Mouse (Mus musculus) limb, embryonic 13.5 days (tissue): ENCODE data around the gene Opn1sw. TPM values are rescaled to one million over a fixed set of nuclear protein-coding genes. Genes with fewer than 3 reads are reported as not detected.

Experiments
- ATAC-seq: fragments of 200-750 bp; cut with Nextera tagmentation; 2 replicates; pipeline ENCODE4 v1.8.0; 2017; ENCODE audit warnings: low read depth, moderate number of reproducible peaks, moderate TSS enrichment; ENCODE audit not compliant: low FRiP score
- H3K27ac ChIP-seq: fragments of 300-500 bp; sonication (generic); 2 replicates; pipeline ENCODE4 v1.5.1; 2015; ENCODE audit warnings: inconsistent platforms, mild to moderate bottlenecking, moderate library complexity
- H3K27me3 ChIP-seq: fragments of 300-500 bp; sonication (generic); 2 replicates; pipeline ENCODE4 v1.6.1; 2015; ENCODE audit warnings: mild to moderate bottlenecking, inconsistent platforms
- H3K36me3 ChIP-seq: fragments of 300-500 bp; sonication (generic); 2 replicates; pipeline ENCODE4 v1.6.1; 2015; ENCODE audit warnings: inconsistent platforms, mild to moderate bottlenecking, moderate library complexity
- H3K4me1 ChIP-seq: fragments of 300-500 bp; sonication (generic); 2 replicates; pipeline ENCODE4 v1.6.1; 2015; ENCODE audit warnings: inconsistent platforms
- H3K4me2 ChIP-seq: fragments of 300-500 bp; sonication (generic); replicated peaks from 2 replicates; pipeline ENCODE4 v1.6.1; 2015; ENCODE audit warnings: inconsistent platforms, mild to moderate bottlenecking, moderate library complexity
- H3K4me3 ChIP-seq: fragments of 300-500 bp; sonication (generic); 2 replicates; pipeline ENCODE4 v1.5.1; 2015; ENCODE audit warnings: moderate library complexity, mild to moderate bottlenecking, inconsistent platforms
- H3K9ac ChIP-seq: fragments of 300-500 bp; sonication (generic); 2 replicates; pipeline ENCODE4 v1.6.1; 2015; ENCODE audit warnings: mild to moderate bottlenecking, inconsistent platforms
- H3K9me3 ChIP-seq: fragments of 300-500 bp; sonication (generic); 2 replicates; pipeline ENCODE4 v1.6.1; 2016; ENCODE audit warnings: inconsistent platforms
- WGBS: fragments of 180-500 bp; shearing (Covaris S2); methylation state at CpG from one replicate; pipeline ENCODE4 v1.1.7; 2015; 5-methylcytosine and 5-hydroxymethylcytosine counted together
- polyA plus RNA-seq: library from polyadenylated mRNA; unstranded; fragments of >200 nt; fragmentation: Nextera tagmentation; extraction: Ambion mirVana; gene quantifications from 2 replicates; pipeline ENCODE4 v1.2.1, GENCODE M21; 2015

Gene Opn1sw
- polyA plus RNA-seq, 1 experiment from 2014 or later, result 0.56 TPM

- ATAC-seq, result no peak
- no peak overlapping the region for H3K4me3 ChIP-seq
- peaks cover 18% of the 10 kb centered on the region for H3K36me3 ChIP-seq
- no peak overlapping the region for H3K4me2 ChIP-seq
- peaks cover 18% of the 10 kb centered on the region for H3K27me3 ChIP-seq
- 64% methylated on average over 4 of the region's 4 CpGs for WGBS
- H3K27ac ChIP-seq, result no peak overlapping the region
- no peak overlapping the region for H3K9ac ChIP-seq
- H3K9me3 ChIP-seq, result no peaks in the 10 kb centered on the region
- H3K4me1 ChIP-seq, result peaks cover 23% of the 10 kb centered on the region
Observed at GRCm38 (mm10) chr6:29428171-29428570, 39.9 kb upstream of the Opn1sw start.

DNA sequence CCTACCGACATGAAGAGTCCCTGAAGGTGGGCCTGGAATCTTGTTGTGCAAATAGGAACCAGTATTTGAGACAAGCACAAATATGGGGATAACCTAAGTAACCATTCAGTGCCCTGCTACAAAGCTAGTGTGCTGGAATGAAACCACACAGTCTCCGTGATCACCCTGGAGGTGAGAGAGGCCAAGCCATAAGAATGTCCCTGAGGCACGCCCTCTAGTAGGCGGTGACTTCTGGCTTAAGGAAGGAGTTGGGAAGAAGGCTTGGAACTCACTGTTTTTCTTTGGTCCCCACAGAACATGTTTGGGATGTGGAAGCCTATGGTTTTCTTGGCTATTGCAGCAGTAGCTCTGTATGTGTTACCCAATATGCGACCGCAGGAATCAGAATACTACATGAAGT is 38.1 kb upstream of the Opn1sw start:
- Histone ChIP-seq H3K27me3 (0 out of 2 replicates have a peak, but pooled peaks cover 1% of the 10 kb centered on the region), H3K4me2 (no peak overlapping the region), H3K9ac (no peak overlapping the region), H3K4me1 (peaks cover 8% of the 10 kb centered on the region), H3K9me3 (no peaks in the 10 kb centered on the region), H3K36me3 (peaks cover 18% of the 10 kb centered on the region), H3K4me3 (no peak overlapping the region), H3K27ac (no peak overlapping the region)
- 67% methylated on average over 6 of the region's 6 CpGs for WGBS
- no peak for ATAC-seq

GRCm38 (mm10) chr6:29425118-29425517 is 36.9 kb upstream of the Opn1sw start:
- no peak overlapping the region for H3K27ac ChIP-seq
- H3K9ac ChIP-seq, result no peak overlapping the region
- no peak for ATAC-seq
- H3K4me2 ChIP-seq, result no peak overlapping the region
- 84% methylated on average over 8 of the region's 8 CpGs for WGBS
- no peaks in the 10 kb centered on the region for H3K9me3 ChIP-seq
- no peak overlapping the region for H3K4me3 ChIP-seq
- peaks cover 23% of the 10 kb centered on the region for H3K36me3 ChIP-seq
- H3K27me3 ChIP-seq, result no peaks in the 10 kb centered on the region
- H3K4me1 ChIP-seq, result no peaks in the 10 kb centered on the region

- Histone ChIP-seq H3K27ac (no peak overlapping the region), H3K4me1 (no peaks in the 10 kb centered on the region), H3K9ac (no peak overlapping the region), H3K36me3 (peaks cover 46% of the 10 kb centered on the region), H3K4me2 (no peak overlapping the region), H3K27me3 (no peaks in the 10 kb centered on the region), H3K9me3 (no peaks in the 10 kb centered on the region), H3K4me3 (no peak overlapping the region)
- 79% methylated on average over 2 of the region's 2 CpGs for WGBS
- ATAC-seq, result no peak
Observed at GRCm38 (mm10) chr6:29420596-29420995, 32.3 kb upstream of the Opn1sw start.

DNA sequence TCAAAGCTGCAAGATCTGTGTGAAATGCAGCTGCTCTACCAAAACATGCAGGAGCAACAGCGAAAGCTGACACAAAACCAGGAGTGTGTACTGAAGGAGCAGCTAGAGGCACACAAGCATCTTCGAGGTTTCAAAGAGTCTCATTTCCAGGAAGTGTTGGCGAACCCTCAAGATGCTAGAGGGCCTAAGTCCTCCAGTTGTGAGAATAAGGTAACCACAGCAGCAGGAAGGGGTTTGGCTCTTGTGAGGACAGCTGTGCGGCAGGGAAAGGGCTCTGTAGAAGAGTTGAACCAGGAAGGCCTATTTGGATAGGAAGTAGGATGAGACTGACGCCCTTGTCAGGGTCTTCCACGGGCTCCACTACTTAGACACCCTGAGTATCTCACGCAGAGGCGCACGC is 27.2 kb upstream of the Opn1sw start:
- Histone ChIP-seq H3K27ac (no peak overlapping the region), H3K9me3 (no peaks in the 10 kb centered on the region), H3K9ac (no peak overlapping the region), H3K4me2 (no peak overlapping the region), H3K27me3 (no peaks in the 10 kb centered on the region), H3K36me3 (peaks cover 79% of the 10 kb centered on the region), H3K4me1 (no peaks in the 10 kb centered on the region), H3K4me3 (no peak overlapping the region)
- WGBS, result 80% methylated on average over 9 of the region's 9 CpGs
- ATAC-seq, result no peak

DNA sequence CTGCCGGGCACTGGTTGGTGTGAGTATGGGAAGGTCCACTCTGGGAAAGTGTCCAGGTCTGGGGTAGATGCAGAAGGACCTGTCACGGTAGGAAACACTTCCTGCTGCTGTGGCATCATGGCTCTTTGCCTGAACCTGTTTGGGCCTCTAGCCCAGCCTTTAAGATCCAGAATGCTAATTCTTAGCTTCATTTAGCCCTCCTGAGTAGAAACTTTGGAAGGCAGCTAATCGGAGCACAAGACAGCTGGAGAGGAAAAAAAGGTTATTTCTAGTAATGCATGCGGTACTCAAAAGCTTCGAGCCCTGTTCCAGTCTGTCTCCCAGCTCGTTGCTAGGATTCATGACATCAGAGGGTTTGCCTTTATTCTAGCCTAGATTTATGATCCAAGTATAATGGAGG is 18.1 kb upstream of the Opn1sw start:
- Histone ChIP-seq H3K4me3 (no peak overlapping the region), H3K27me3 (no peaks in the 10 kb centered on the region), H3K36me3 (peaks cover 53% of the 10 kb centered on the region), H3K9me3 (no peaks in the 10 kb centered on the region), H3K4me1 (peaks cover 13% of the 10 kb centered on the region), H3K4me2 (no peak overlapping the region), H3K9ac (no peak overlapping the region), H3K27ac (no peak overlapping the region)
- no peak for ATAC-seq
- WGBS, result 85% methylated on average over 6 of the region's 6 CpGs

DNA sequence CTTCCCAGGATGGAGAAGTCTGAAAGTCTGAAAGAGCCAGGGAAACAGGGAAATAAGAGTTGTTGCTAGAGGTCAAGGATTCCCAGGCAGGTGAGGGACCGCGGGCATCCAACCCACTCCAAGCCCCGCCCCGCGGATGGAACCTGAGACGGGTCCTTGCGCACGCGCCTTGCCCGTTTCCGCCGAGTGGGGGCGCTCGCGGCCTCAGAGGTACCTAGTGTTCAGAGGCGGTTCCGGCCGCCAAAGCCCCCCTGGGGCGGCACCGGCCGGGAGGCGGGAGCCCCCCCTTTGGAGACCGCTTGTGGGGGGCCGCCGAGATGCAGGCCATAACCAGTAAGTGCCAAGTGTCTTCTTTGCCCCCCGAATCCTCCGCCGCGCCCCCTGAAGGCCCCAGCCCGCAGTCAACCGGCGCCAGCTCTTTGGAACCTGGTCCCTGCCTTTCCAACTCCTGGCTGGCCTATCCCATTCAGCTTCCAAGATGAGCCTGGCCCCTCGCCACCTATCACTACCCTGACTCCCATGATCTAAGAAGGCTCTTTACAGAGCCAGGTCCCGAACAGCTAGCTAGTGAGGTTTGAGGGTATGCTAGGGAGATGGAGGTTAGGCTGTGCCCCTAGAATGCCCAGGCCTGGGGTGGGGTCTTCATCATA is 14.6 kb upstream of the Opn1sw start:
- Histone ChIP-seq H3K4me2 (peak overlapping the region; percentile 55), H3K4me3 (peak overlapping the region; percentile 28), H3K4me1 (peaks cover 13% of the 10 kb centered on the region), H3K9ac (no peak overlapping the region), H3K27ac (no peak overlapping the region), H3K27me3 (no peaks in the 10 kb centered on the region), H3K9me3 (no peaks in the 10 kb centered on the region), H3K36me3 (peaks cover 37% of the 10 kb centered on the region)
- ATAC-seq, result no peak
- WGBS, result 7% methylated on average over 33 of the region's 34 CpGs

DNA sequence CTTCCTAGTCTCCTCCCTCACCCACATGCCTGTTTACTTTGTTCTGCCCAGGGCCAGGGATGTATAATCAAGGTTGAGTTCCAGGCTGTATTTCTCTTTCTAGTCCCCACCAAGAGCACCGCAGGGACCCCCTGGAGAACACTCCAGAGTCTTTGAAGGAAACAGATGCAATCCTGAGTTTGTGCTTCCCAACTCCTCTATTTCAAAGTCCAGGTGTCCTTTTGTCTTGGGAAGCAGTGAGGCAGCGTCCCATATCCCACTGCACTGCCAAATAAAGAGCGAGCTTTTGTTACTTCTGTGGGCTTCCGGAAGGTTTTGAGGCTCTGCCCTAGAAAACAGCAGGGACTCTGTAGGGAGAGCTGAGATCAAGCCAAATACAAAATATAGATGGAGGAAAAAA is 11.6 kb upstream of the Opn1sw start:
- Histone ChIP-seq H3K27me3 (peaks cover 9% of the 10 kb centered on the region), H3K9ac (no peak overlapping the region), H3K4me3 (no peak overlapping the region), H3K36me3 (peaks cover 18% of the 10 kb centered on the region), H3K4me2 (no peak overlapping the region), H3K4me1 (peaks cover 28% of the 10 kb centered on the region), H3K9me3 (no peaks in the 10 kb centered on the region), H3K27ac (no peak overlapping the region)
- no peak for ATAC-seq
- WGBS, result 88% methylated on average over 4 of the region's 4 CpGs

- Histone ChIP-seq H3K4me1 (peaks cover 19% of the 10 kb centered on the region), H3K9me3 (no peaks in the 10 kb centered on the region), H3K27me3 (peaks cover 16% of the 10 kb centered on the region), H3K4me3 (peak overlapping the region; percentile 66), H3K36me3 (peaks cover 18% of the 10 kb centered on the region), H3K4me2 (peak overlapping the region; percentile 82), H3K27ac (peak overlapping the region; percentile 61; the same call in 1 of the 2 replicates), H3K9ac (peak overlapping the region; percentile 83)
- no peak for ATAC-seq
- 12% methylated on average over 6 of the region's 6 CpGs for WGBS
Observed at GRCm38 (mm10) chr6:29397575-29397974, 9.3 kb upstream of the Opn1sw start.

GRCm38 (mm10) chr6:29396714-29397540 is 8.7 kb upstream of the Opn1sw start:
- WGBS, result 3% methylated on average over 24 of the region's 24 CpGs
- peak; percentile 78 for ATAC-seq
- peaks cover 18% of the 10 kb centered on the region for H3K36me3 ChIP-seq

DNA sequence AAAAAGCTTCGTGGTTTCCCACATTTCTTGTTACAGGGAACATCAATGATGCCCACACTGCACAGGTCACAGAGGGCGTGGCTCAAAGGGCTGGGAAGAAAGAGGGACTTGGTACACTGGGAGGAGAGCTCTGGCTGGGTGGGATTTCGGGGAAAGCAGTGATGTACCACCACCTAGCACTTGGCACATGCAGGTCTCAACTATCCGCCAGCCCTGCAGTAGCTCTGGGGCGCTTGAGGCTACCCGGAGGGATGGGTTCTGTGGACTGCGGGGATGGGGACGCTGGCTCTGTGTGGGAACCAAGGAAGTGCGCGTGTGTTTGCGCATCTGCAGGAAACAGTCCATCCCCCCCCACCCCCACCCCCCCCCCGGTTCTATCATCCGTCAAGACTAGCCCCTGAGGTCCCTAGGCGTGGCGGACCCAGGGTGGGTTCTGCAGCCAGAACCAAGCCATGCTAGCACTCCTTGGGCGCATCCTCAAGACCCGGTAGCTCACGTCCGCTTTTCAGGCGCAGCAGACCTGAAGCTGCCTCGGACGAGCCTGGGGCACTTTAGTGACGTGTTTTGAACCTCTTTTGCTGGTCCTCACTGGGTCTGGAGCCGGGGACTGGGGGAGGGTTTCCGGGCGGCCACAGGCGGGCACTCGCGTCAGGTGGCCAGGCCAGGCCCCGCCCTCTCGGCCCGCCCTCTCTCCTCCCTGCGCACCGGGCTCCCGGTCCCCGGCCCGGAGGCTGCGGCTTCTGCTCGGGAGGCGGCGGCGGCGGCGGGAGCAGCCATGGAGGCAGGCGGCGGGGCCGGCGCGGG is 7.8 kb upstream of the Opn1sw start, which contains the start of gene Ccdc136:
TSS of gene Ccdc136 (plus strand) at position 400 of the 804 bp plus-strand sequence.
- Histone ChIP-seq H3K27ac (peak within 1 kb of the TSS; percentile 61), H3K4me2 (peak within 1 kb of the TSS; percentile 82), H3K9ac (peak within 1 kb of the TSS; percentile 83), H3K4me1 (peaks cover 15% of the 10 kb centered on the region), H3K9me3 (no peaks in the 10 kb centered on the region), H3K4me3 (peak within 1 kb of the TSS; percentile 66), H3K36me3 (peaks cover 18% of the 10 kb centered on the region), H3K27me3 (peaks cover 16% of the 10 kb centered on the region)
- WGBS, result under 1% methylated on average over 49 of the region's 49 CpGs
- ATAC-seq, result peak; percentile 89

More at GRCm38 (mm10) chr6:29396714-29397540, 8.7 kb upstream of the Opn1sw start:
- peak overlapping the region; percentile 61 for H3K27ac ChIP-seq
- H3K9ac ChIP-seq, result peak overlapping the region; percentile 83
- peak overlapping the region; percentile 66 for H3K4me3 ChIP-seq
- H3K4me2 ChIP-seq, result peak overlapping the region; percentile 82
- H3K4me1 ChIP-seq, result peaks cover 15% of the 10 kb centered on the region
- H3K9me3 ChIP-seq, result no peaks in the 10 kb centered on the region
- peaks cover 16% of the 10 kb centered on the region for H3K27me3 ChIP-seq

DNA sequence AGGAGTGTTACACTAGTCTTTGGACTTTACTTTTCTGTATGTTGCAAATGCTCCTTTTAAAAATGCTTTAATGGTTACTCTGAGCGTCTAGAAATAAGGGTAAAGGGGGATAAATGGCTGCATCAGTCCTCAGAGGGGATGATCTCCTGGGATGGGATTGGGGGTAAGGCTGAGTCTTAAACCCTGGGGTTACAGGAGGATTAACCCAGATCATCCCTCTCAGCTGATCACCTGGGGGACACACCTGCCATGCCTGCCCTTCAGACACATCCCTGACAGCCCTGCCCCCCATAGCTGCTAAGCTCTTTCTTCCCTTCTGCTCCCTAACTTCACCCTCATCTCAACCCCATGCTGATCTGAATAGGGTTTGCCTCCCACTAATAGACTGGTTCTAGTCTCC is 6.0 kb upstream of the Opn1sw start:
- Histone ChIP-seq H3K4me1 (peaks cover 15% of the 10 kb centered on the region), H3K27ac (no peak overlapping the region), H3K9ac (no peak overlapping the region), H3K36me3 (peaks cover 6% of the 10 kb centered on the region; the same call in 1 of the 2 replicates), H3K27me3 (peaks cover 20% of the 10 kb centered on the region), H3K4me2 (no peak overlapping the region), H3K4me3 (no peak overlapping the region), H3K9me3 (no peaks in the 10 kb centered on the region)
- 57% methylated on average over 1 of the region's 1 CpGs for WGBS
- no peak for ATAC-seq
